Mouse (Mus musculus) stomach, embryonic 14.5 days (tissue): Measurements from ENCODE around the gene Clrn2. TPM values are rescaled to one million over a fixed set of nuclear protein-coding genes. Genes with fewer than 3 reads are reported as not detected.

Experiments
- ATAC-seq: fragments of 200-750 bp; cut with Nextera tagmentation; 2 replicates; pipeline ENCODE4 v1.8.0; 2017; ENCODE audit warnings: low read depth, moderate TSS enrichment; ENCODE audit not compliant: insufficient number of reproducible peaks, insufficient read depth, low FRiP score
- H3K27ac ChIP-seq: fragments of 300-500 bp; sonication (generic); 2 replicates; pipeline ENCODE4 v1.5.1; 2014; ENCODE audit warnings: mild to moderate bottlenecking, low read length, moderate library complexity, mixed read lengths
- H3K27me3 ChIP-seq: fragments of 300-500 bp; sonication (generic); 2 replicates; pipeline ENCODE4 v1.6.1; 2014; ENCODE audit warnings: low read length, control low read depth, mixed read lengths; ENCODE audit not compliant: control insufficient read depth, insufficient read depth
- H3K36me3 ChIP-seq: fragments of 300-500 bp; sonication (generic); 2 replicates; pipeline ENCODE4 v1.6.1; 2014; ENCODE audit warnings: mild to moderate bottlenecking, control low read depth, low read length, moderate library complexity, mixed read lengths; ENCODE audit not compliant: control insufficient read depth, insufficient read depth
- H3K4me1 ChIP-seq: fragments of 300-500 bp; sonication (generic); 2 replicates; pipeline ENCODE4 v1.6.1; 2014; ENCODE audit warnings: low read length, control low read depth, mixed read lengths; ENCODE audit not compliant: control insufficient read depth, insufficient read depth
- H3K4me2 ChIP-seq: fragments of 300-500 bp; sonication (generic); replicated peaks from 2 replicates; pipeline ENCODE4 v1.6.1; 2014; ENCODE audit warnings: low read depth, low read length, control low read depth
- H3K4me3 ChIP-seq: fragments of 300-500 bp; sonication (generic); 2 replicates; pipeline ENCODE4 v1.5.1; 2014; ENCODE audit warnings: low read depth, low read length, control low read depth
- H3K9ac ChIP-seq: fragments of 300-500 bp; sonication (generic); replicated peaks from 2 replicates; pipeline ENCODE4 v1.6.1; 2014; ENCODE audit warnings: low read depth, mild to moderate bottlenecking, control low read depth, low read length, moderate library complexity, mixed read lengths
- H3K9me3 ChIP-seq: fragments of 300-500 bp; sonication (generic); 2 replicates; pipeline ENCODE4 v1.6.1; 2016; ENCODE audit warnings: low read depth, low read length, control low read depth; ENCODE audit not compliant: control insufficient read depth
- WGBS: fragments of 180-500 bp; shearing (Covaris S2); extraction: QIAGEN DNeasy Blood & Tissue Kit; methylation state at CpG from one replicate; pipeline ENCODE4 v1.1.7; 2014; 5-methylcytosine and 5-hydroxymethylcytosine counted together
- polyA plus RNA-seq: library from polyadenylated mRNA; unstranded; fragments of >200 nt; fragmentation: Nextera tagmentation; extraction: Ambion mirVana; gene quantifications from 2 replicates; pipeline ENCODE4 v1.2.1, GENCODE M21; 2014

Gene Clrn2
- polyA plus RNA-seq, 1 experiment from 2014 or later: not detected

DNA sequence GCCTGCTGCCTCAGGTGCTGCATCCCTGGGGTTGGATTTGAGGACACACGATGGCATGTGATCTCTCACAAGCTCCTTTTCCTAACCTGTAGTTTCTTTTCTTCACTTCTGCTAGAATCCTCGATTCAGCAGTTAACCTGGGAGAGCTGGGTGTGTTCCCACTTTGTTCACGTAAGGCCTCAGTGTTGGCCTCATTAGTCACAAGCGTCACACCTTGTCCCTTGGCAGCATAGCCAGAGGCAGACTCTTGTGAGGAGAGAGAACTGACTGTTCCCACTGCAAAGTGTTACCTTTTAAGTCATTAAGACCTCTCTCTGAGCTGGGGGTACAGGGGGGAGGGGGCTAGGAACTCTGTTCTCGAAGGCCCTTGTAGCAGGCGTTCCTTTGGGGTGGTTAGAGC is 59.4 kb downstream of the Clrn2 start:
- WGBS: 88% methylated on average over 6 of the region's 6 CpGs
- Histone ChIP-seq H3K4me3 (no peak overlapping the region), H3K9ac (no peak overlapping the region), H3K4me1 (no peaks in the 10 kb centered on the region), H3K36me3 (peaks cover 26% of the 10 kb centered on the region), H3K27me3 (no peaks in the 10 kb centered on the region), H3K27ac (no peak overlapping the region), H3K9me3 (no peaks in the 10 kb centered on the region), H3K4me2 (no peak overlapping the region)
- no peak for ATAC-seq

DNA sequence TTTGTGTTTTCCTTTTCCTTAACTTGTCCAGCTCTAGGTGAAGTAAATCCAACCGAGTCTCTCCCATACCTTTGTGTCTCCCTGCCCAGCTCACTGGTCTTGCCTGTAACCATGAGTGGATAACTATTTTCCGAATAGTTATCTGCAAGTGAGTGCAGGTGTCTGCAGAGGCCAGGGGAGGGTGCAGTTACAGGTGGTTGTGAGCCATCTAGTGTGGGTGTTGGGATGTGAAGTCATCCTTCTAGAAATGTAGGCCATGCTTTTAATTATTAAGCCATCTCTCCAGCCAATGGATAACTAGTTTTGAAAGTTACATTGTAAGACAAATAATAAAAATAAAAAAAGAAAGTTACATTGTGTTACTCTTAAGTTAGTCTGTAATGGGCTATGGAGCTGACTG is 60.0 kb downstream of the Clrn2 start:
- Histone ChIP-seq H3K9me3 (no peaks in the 10 kb centered on the region), H3K36me3 (peaks cover 26% of the 10 kb centered on the region), H3K4me1 (no peaks in the 10 kb centered on the region), H3K4me3 (no peak overlapping the region), H3K9ac (no peak overlapping the region), H3K27ac (no peak overlapping the region), H3K27me3 (no peaks in the 10 kb centered on the region), H3K4me2 (no peak overlapping the region)
- no peak for ATAC-seq
- WGBS: 92% methylated on average over 2 of the region's 2 CpGs

Other genes with a start within 250 kb of the Clrn2 start
- gene Qdpr, start 3.5 kb upstream of the Clrn2 start, polyA plus RNA-seq: 103 and 109 TPM in 2 replicates
- gene Lap3, start 39.6 kb downstream of the Clrn2 start, polyA plus RNA-seq: 75.2 and 86.0 TPM in 2 replicates
- 218 and 247 TPM in 2 replicates for gene Med28, start 66.5 kb downstream of the Clrn2 start, polyA plus RNA-seq
- 4.0 TPM in 2 replicates for gene Fam184b, start 185.9 kb downstream of the Clrn2 start, polyA plus RNA-seq
- 55.1 and 55.6 TPM in 2 replicates for gene Ncapg, start 216.2 kb downstream of the Clrn2 start, polyA plus RNA-seq